Mouse (Mus musculus): ENCODE measurements at regions not wholly inside any gene's neighbourhood (a gene's known extent, or its start where the extent isn't known, plus 50 kb on each side); places are given as distances from the start of the nearest gene placed in this dataset.

GRCm38 (mm10) chr2:173465006-173465620, 57.3 kb upstream of the 1700021F07Rik start:
- H3K9me3 ChIP-seq (replicated peaks), result no peaks in the 10 kb centered on the region; the same call in 1 of the 2 replicates
- 66% methylated on average over 6 of the region's 6 CpGs for WGBS
- H3K4me1 ChIP-seq, result no peaks in the 10 kb centered on the region
- H3K27ac ChIP-seq, result no peak overlapping the region
- no peak for ATAC-seq
- no peak overlapping the region for H3K4me3 ChIP-seq
- no peaks in the 10 kb centered on the region for H3K36me3 ChIP-seq (ENCODE audit: poor library complexity, severe bottlenecking)
- H3K9ac ChIP-seq, result no peak overlapping the region
- no peaks in the 10 kb centered on the region for H3K27me3 ChIP-seq
- H3K4me2 ChIP-seq, result no peak overlapping the region

GRCm38 (mm10) chr2:173468136-173468535, 54.2 kb upstream of the 1700021F07Rik start:
- no peak overlapping the region for H3K27ac ChIP-seq
- H3K4me2 ChIP-seq, result no peak overlapping the region
- H3K36me3 ChIP-seq (ENCODE audit: poor library complexity, severe bottlenecking), result no peaks in the 10 kb centered on the region
- no peak overlapping the region for H3K9ac ChIP-seq
- ATAC-seq, result no peak
- 83% methylated on average over 3 of the region's 3 CpGs for WGBS
- no peak overlapping the region for H3K4me3 ChIP-seq
- H3K9me3 ChIP-seq (replicated peaks), result no peaks in the 10 kb centered on the region
- no peaks in the 10 kb centered on the region for H3K4me1 ChIP-seq
- H3K27me3 ChIP-seq, result no peaks in the 10 kb centered on the region

DNA sequence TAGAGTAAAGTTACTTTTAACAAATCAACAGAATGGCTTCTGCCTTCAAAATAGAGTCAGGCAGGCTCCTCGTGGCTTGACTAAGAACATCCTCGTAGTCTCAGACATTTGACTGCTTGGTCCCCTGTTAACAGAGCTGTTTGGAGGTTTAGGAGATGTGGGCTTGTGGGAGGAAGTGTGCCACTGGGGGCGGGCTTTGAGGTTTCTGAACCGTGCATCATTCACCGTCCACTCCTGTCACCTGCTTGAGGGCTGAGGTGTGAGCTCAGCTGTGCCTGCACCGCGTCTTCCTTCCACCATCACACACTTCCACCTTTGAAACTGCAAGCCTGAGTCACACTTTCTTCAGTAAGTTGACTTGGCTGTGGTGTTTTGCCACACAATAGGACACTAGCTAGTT, 52.6 kb upstream of the 1700021F07Rik start:
- Histone ChIP-seq H3K9ac (no peak overlapping the region), H3K9me3 (replicated peaks) (no peaks in the 10 kb centered on the region), H3K4me2 (no peak overlapping the region), H3K36me3 (ENCODE audit: poor library complexity, severe bottlenecking) (no peaks in the 10 kb centered on the region), H3K27me3 (no peaks in the 10 kb centered on the region), H3K27ac (no peak overlapping the region), H3K4me1 (no peaks in the 10 kb centered on the region), H3K4me3 (no peak overlapping the region)
- ATAC-seq, result no peak
- 87% methylated on average over 7 of the region's 7 CpGs for WGBS

Data from forebrain, embryonic 13.5 days (tissue).